Mouse (Mus musculus) ES-Bruce4 (cell line): ENCODE results near the gene C8b.

Experiments used
- CTCF ChIP-seq: IDR thresholded peaks from one replicate; pipeline ENCODE4 v1.8.1; 2011; ENCODE audit warnings: low read depth, low read length
- EP300 ChIP-seq: IDR thresholded peaks from 2 replicates; pipeline ENCODE4 v1.6.1; 2011; ENCODE audit warnings: low read depth, low read length; ENCODE audit not compliant: insufficient read depth
- POLR2A ChIP-seq: IDR thresholded peaks from one replicate; pipeline ENCODE4 v1.8.1; 2011; ENCODE audit warnings: low read length; ENCODE audit not compliant: insufficient read depth

DNA sequence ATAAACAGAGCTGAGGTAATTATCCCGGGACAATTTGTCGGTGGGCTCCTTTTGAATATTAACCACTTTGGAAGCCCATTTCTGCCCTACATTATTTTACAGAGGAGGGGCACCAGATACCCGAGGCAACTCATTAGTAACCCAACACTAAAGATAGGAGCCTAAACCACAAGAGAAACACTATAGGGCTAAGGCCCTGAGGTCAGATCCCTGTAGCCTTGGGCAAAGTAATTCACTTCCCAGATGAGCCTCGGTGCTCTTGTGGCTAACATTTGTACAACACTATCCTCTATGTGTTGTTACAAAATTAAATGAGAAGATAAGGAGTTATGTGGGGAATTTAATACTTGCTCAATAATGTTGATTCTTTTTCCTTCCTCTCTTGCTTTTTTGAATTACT, 77.4 kb downstream of the C8b start:
- no peak for TF ChIP-seq POLR2A
- TF ChIP-seq CTCF: no peak
- TF ChIP-seq EP300: no peak
